Mouse (Mus musculus): ENCODE results near the gene Eef2k. TPM values are rescaled to one million over a fixed set of nuclear protein-coding genes. Genes with fewer than 3 reads are reported as not detected.

The Eef2k gene
- total RNA-seq, 2 experiments from 2014 or later = 27.9 to 32.0 TPM

DNA sequence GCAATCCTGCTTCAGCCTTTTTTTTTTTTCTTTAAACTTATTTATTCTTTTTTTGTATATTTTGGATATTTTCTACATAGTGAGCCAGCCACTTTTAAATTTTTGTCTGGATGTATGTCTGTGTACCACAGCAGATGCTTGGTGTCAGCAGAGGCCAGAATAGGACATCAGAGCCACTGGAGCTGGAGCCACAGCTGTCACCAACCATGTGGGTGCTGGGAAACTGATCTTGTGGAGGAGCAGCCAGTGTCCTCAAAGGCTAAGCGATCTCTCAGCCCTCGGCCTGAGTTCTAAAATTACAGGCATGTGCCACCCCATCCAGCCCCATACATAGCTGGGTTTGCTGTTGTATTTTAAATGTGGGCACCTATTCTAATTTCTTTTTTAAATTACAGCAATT, 2.8 kb upstream of the Eef2k start:
- no peak for DNase-seq (ENCODE audit: low spot score in 2 of 2)
- intact Hi-C loops (cut with DNase I) = loop anchor here (10.0 kb wide), 2 partner anchors 195 to 235 kb away; partner anchors contain the start of genes Igsf6 and Mettl9

DNA sequence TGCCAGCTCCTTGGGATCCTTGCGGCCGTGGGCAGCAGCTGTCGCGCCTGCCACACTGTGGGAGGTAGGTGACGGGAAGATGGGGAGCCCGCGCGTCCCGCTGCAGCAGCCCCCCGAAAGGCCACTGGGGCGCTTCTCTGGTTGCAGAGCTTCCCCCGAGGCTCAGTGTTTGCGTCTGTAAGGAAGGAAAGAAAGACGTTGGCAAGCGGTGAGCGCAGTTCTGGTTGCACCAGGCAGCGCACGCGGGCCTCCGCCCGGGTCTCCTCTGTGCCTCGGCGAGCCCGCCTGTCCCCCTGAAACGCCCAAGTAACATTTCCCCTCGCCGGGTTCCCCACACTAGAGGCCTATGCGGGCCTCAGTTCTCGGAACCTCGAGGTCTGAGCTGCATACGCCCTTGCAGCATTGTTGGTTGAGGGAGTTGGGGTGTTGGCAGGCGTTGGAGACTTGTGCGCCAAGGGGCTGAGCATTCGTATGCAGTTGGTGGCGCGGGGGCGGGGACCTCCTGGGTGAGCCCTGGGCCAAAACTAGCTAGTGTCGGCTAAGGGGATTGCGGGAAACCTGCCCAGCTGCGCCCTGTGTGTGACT, 498 bp downstream of the Eef2k start:
- peak; percentile 87 to 88 for DNase-seq (ENCODE audit: low spot score in 2 of 2)
- intact Hi-C loops (cut with DNase I) = loop anchor here (2.0 kb wide), 1 partner anchor 74 kb away; the partner anchor contains the start of gene Polr3e

DNA sequence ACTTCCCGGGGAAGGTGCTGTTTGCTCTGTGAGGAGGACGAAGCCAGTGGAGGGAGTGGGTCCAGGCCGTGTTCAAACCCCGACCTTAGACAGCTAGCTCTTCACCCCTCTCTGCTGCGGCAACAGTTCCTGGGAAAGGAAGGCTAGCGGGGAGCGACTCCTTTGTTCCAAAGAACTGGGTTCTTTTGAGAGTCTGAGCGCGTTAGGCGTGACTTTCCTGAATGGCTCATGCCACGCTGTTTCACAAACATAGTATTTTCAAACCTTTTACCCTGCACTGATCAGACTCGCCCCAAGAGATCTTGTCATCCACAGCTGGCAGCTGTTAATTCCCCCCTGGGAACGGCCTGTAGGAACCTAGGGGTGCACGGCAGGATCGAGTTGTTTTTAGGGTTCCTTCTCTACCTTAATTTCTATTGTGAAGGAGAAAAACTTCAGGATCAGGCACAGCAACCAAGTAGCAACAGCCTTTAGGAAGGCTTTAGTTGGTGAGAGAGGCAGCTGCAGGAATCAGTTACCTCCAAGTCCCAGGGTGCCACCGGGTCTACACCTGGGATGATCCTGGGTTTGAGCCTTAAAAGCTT, 1.3 kb downstream of the Eef2k start:
- DNase-seq (ENCODE audit: low spot score in 2 of 2) = peak in 1 of 2 experiments; percentile 19
- intact Hi-C loops (cut with DNase I) = loop anchor here (2.0 kb wide), 1 partner anchor 73 kb away; the partner anchor contains the start of gene Polr3e

DNA sequence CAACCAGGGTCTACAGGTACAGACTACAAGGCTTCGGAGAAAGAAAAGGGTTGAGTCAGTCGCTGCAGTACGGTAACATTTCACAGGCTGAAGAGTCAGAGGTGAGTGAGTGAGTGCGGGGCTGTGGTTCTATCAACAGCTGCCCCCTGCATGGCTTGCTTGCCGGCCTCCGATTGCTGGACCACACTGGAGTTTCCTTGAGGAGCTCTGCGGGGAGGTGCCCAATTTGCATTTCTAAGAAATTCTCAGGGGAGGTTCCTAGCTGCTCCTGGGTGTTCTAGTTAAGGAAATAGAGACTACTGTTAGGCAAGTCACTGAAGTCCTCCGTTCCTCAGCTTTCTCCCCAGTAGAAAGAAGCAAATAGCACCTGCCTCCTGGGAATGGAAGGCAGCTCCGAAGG, 2.1 kb downstream of the Eef2k start:
- DNase-seq (ENCODE audit: low spot score in 2 of 2) = no peak
- intact Hi-C loops (cut with DNase I) = no loop called here

DNA sequence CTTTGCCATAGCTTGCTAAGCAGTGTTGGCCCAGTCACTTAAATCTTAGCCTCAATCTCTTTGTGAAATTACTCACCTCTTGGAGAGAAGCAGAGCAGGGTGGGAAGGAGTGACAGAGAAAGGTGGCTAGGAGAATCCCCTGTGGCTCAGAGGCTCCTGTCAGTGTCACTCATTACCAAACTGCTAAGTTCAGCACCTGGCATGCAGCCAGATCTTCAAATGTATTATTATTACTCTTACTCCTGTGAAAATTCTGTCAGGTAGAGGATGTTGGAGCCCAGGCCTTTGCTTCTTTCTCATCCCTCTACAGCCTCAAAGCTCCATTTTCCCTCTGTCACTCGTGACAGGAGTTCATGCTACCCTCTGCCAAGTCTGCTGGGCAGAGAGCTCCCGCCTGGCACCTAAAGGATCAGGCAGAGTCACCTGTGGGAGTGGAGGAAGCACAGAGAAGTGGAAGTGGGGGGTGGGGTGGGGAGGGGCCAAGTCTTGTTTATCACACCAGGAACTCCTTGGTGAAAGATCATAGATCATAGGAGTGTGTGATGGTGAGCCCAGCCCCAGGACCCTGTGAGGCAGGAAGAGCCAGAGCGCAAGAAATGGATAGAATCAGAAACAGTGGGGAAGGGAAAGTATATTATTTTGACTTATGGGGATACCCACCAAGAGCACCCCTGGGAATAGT, 6.3 kb downstream of the Eef2k start:
- intact Hi-C loops (cut with DNase I) = no loop called here
- no peak for DNase-seq (ENCODE audit: low spot score in 2 of 2)

DNA sequence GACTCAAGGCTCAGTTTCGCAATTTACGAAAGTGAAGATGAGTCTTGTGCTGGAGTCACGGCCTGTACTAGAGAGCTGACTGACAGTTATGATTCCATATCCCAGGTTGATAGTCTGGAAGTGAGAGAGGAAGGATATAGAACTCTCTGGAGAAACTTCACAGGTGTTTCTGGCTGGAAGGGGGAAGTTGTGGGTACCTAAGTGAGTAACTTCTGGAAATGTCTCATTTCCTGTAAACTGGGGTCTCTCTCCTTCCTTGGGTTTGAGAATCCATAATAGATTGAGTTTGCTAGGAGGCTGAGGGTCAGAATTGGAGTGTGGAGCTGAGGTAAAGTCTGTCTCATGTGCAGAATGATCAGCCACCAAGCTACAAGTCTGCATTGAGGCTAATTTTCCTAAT, 7.5 kb downstream of the Eef2k start:
- no peak for DNase-seq (ENCODE audit: low spot score in 2 of 2)
- intact Hi-C loops (cut with DNase I) = no loop called here

DNA sequence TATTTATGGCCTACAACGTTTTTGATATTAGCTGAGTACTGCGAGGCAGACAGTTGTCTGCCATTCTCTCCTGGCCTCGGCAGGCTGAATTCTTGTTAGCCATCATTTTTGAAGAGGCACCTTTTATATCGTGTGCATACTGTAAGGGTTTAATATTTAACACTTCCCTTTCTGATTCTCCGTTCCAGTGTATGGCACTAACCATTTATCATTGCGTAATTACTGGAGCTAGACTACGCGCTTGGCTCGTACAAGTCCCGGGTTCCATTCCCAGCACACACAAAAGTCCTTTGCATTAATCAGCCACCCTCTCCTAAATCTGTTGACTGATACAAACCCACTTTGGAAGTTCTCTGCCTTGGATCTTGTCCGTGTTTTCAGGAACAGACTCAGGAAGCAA, 17.2 kb downstream of the Eef2k start:
- no peak for DNase-seq (ENCODE audit: low spot score in 2 of 2)
- intact Hi-C loops (cut with DNase I) = no loop called here

DNA sequence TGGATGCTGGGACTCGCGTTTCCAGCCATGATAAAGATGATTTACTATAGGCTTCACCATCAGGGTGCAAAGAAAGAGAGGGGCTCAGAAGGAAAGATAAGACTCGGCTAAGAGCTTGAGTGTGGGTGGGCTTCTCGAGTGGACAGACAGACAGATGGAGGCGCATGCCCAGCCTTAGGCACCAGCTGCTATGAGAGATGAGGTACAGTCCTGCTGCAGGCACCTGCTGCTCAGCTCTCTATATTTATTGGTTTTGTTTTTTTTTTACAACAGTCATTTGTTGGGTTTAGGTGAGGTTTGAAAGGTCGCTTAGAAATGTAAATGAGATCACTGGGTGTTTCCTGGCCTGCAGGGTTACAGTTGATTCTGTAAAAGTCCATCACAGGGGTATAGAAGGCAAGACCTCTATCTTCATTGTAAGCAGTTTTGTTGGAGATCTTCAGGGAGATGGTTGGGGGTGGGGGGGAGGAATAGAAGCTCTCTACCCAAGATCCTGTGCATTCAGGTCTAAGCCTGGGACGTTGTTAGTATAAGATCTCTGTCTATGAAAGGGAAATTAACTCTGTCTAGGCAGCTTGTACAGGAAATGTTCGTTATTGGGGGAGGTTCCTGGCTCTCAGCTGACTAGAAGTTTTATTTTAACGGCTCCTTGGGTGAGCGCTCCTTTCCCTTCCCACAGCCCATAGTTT, 18.3 kb downstream of the Eef2k start:
- intact Hi-C loops (cut with DNase I) = no loop called here
- no peak for DNase-seq (ENCODE audit: low spot score in 2 of 2)

DNA sequence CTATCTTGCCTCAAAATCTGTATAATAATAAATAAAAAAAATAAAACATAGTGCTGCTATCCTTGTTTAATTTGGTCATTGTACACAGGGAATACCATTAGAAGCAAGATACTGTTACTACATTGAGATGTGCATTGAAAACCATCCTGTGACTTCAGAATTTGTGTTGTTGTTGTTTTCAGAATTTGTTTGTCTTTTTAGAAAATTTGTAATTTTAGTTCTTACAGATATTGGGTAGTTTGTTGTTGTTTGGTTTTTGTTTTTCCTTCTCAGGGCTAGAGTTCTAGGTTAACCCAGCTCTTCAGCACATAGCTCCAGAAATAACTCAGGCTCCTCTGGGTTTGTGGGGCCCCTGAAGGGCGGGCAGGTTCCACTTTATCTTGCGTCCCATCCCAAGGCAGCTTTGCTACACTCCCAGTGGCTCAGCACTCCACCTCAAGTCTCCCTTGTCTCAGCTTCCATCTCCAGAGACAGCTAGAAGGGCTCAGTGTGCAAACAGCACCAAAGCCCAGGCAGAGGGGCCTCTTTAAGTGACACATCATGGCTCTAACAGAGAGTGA, 18.9 kb downstream of the Eef2k start:
- DNase-seq (ENCODE audit: low spot score in 2 of 2) = no peak
- intact Hi-C loops (cut with DNase I) = no loop called here

DNA sequence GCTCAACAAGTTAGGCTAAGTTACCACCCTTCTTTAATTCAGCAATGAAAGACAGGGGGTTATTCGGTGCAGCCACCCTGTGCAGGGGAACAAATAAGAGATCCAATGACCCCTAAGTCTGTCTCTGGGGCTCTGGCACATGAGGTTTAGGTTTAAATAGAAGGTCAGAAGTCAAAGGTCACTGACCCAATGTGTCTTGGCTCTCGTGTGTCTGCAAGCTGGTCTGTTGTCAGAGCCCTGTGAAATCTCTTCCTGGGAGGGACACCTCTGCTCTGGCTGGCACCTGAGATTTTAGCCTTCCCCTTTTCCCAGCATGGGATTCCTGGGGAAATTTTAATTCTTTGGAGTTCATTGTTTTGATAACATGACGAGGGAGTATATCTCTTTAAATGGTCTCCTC, 19.6 kb downstream of the Eef2k start:
- intact Hi-C loops (cut with DNase I) = no loop called here
- no peak for DNase-seq (ENCODE audit: low spot score in 2 of 2)

DNA sequence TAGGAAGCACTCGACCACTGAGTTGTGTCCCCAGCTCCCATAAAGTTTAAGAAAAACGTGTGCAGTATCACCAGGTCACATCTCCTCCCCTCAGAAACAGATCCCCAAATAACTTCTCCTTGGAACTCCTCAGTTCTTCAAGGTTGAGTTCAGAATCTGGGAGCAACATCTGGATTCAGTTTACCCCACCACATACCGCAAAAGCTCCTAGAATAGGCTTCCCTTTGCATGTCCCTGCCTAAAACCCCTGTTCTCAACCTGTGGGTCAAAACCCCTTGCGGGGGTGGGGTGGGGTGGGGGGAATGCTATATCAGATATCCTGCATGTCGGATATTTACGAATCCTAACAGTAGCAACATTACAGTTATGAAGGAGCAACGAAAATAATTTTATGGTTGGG, 20.0 kb downstream of the Eef2k start:
- intact Hi-C loops (cut with DNase I) = no loop called here
- DNase-seq (ENCODE audit: low spot score in 2 of 2) = no peak

DNA sequence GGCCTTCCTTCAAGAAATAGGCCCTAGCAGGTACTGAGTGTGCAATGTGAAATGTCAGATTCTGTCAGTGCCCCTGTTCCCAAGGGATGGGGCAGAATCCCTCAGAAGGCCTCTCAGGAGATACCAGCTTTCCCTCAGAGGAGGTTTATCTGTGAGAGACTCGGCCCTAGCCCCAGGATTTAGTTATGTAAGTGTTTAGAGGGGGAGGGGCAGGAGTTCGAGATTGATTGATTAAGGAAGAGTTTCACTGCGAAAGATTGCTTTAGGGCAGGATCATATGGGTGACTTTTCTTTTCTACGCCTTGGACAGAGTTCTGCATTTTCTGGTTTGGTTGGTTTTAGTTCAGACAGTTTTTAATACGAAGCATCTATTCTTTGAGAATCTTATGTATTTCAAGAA, 20.8 kb downstream of the Eef2k start:
- intact Hi-C loops (cut with DNase I) = no loop called here

DNA sequence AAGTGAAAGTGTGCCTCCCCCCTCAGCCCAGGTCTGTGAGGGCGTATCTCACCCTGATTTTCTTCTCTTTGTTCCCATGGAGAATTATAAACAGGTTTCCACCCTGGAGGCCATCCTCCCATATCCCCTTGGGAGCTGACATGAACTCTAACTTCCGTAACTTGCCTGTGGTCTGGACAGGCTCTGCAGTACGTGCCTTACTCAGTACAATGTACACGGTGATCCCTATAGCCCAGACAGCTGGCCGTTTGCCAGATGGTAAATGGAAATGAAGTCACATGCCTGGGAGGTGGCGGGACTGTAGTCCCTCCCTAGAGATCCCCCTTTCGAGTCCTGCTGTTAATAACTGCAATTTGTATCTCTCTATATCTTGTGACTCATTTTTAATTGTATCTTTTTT, 22.5 kb downstream of the Eef2k start:
- intact Hi-C loops (cut with DNase I) = no loop called here
- DNase-seq (ENCODE audit: low spot score in 2 of 2) = no peak

More for the DNA sequence above, 20.8 kb downstream of the Eef2k start:
- DNase-seq (ENCODE audit: low spot score in 2 of 2) = no peak

DNA sequence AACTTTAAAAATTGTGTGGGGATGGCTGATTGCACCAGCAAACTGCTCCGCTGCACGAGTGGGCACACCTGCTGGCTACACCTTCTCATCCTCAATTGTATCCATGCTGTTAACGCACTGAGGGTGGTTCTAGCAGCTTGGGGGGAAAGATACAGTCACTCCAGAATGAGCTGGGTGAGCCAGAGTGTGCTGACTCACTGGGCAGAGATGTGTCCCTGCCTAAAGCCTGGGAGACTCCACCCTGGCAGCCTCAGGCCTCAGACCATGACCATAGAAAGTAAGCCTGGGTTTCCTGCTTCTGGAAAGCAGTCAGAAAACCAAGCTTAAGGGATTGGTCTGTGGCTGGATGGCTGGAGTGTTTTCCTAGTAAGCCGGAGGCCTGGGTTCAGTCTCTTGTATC, 23.2 kb downstream of the Eef2k start:
- peak in 1 of 2 experiments; percentile 26 for DNase-seq (ENCODE audit: low spot score in 2 of 2)
- intact Hi-C loops (cut with DNase I) = no loop called here

DNA sequence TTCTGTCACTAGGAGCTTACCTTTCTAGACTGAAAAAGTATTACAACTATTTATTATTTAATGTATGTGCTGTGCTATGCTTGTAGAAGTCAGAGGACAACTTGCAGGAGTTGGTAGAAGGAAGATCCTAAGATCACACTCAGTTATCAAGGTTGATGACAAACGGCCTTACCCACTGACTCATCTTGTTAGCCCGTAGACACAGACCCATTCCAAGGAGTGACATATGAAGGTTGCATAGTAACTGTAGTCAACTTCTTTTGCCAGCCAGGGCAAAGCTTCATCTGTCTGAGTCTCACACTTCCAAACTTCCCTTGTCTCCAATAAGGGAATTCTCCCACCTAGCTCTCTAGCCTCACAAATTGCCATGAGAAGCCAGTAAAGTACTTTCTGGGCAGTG, 24.1 kb downstream of the Eef2k start:
- no peak for DNase-seq (ENCODE audit: low spot score in 2 of 2)
- intact Hi-C loops (cut with DNase I) = no loop called here

DNA sequence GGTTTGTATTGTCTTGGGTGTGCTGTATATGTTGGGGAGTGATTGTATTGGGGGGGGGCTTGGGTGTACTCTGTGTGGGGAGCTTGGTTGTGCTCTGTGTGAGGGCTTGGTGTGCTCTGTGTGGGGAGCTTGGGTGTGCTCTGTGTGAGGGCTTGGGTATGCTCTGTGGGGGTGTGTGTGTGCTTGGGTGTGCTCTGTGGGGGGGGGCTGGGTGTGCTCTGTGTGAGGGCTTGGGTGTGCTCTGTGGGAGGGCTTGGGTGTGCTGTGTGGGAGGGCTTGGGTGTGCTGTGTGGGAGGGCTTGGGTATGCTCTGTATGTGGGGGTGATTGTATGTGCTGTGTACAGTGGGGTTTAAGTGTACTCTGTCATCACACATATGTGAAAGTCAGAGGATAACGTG, 25.1 kb downstream of the Eef2k start:
- no peak for DNase-seq (ENCODE audit: low spot score in 2 of 2)
- intact Hi-C loops (cut with DNase I) = no loop called here

DNA sequence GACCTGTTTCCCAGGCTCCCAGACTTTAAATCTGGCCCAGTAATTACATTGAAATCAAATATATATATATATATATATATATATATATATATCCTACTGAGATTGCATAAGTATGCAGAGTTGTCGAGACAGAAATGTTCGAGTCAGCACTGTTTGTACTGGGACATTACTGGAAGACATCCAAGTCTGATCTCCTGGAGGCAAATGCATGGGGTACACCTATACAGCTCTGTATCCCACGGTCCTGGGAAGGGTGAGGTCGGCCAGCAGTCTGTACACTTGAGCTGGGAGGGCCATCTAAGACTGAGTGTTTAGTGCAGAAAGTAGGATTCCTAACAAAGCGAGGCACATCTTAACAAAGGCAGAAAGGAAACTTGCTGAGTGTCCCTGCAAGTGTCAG, 27.3 kb downstream of the Eef2k start:
- intact Hi-C loops (cut with DNase I) = no loop called here
- no peak for DNase-seq (ENCODE audit: low spot score in 2 of 2)

DNA sequence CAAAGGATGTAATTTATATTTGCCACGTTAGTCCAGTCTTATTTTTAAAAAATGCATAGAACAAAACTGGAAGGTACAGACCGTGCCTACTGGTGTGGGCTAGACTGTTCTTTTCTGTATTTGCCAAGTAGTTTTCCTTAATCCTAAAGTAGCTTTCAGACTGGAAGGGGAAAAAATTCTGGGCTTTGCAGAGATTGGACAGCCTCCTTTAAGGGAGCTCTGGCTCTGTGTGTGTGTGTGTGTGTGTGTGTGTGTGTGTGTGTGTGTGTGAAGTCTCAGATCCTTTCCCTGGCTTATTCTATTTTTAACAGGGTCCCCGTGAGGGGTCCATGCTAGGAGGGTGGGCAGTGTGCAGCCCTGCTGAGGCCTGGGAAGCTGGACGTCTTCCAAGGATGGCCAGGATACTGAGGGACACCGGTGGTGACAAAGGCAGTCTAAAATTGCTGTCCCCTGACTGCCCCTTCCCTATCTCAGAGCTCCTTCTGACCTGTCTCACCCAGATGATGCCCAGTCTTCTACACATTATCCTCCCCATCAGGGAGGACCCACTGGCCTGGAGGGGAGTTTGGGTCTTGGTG, 27.9 kb downstream of the Eef2k start:
- intact Hi-C loops (cut with DNase I) = no loop called here
- DNase-seq (ENCODE audit: low spot score in 2 of 2) = no peak

DNA sequence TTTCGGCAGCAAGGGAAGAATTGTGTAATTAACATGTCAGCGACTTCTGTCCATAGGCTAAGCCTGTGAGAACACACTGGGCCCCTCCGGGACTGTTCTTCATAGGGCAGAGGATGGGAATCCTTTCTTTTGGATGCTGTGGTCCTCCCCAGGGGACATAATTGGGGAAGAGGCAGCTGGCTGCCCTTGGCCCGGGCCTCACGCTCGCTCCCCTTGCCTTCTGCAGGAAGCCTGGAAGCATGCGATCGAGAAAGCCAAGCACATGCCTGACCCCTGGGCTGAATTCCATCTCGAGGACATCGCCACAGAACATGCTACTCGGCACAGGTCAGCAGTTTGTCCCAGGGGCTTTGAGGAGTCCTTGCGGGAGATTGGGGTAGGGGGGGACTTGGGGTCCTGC, 30.5 kb downstream of the Eef2k start:
- intact Hi-C loops (cut with DNase I) = no loop called here

DNA sequence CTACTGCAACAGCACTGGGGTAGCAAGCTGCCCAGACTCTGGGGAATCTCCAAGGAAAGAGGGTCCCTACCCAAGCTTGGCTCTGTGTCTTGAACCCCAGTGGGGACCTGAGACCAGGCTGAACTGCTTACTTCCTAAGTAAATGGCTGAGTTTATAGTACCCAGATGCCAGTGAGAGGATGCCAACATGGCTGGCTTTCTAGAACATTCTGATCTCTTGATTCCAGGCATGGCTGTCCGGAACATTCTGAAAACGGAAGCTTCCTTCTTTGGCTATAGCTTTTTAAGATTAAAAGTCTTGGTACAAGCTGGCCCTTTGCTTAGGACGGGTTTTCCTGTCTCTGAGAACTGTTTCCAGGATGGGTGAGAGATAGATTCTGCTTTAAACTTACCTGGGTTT, 31.4 kb downstream of the Eef2k start:
- no peak for DNase-seq (ENCODE audit: low spot score in 2 of 2)

More for the DNA sequence above, 30.5 kb downstream of the Eef2k start:
- DNase-seq (ENCODE audit: low spot score in 2 of 2) = no peak

More for the DNA sequence above, 31.4 kb downstream of the Eef2k start:
- intact Hi-C loops (cut with DNase I) = no loop called here
